Mouse (Mus musculus) MEL (cell line): ENCODE data around the gene Per3. TPM values are rescaled to one million over a fixed set of nuclear protein-coding genes. Genes with fewer than 3 reads are reported as not detected.

Source experiments
- DNase-seq: peaks from one replicate; pipeline ENCODE4 v3.0.0; 2011; ENCODE audit warnings: low read depth, low spot score
- H3K27ac ChIP-seq: 2 replicates; pipeline ENCODE4 v1.5.1; 2012; ENCODE audit warnings: low read depth, mild to moderate bottlenecking, control low read depth, low read length, moderate library complexity; ENCODE audit not compliant: control insufficient read depth
- H3K27me3 ChIP-seq, 2 experiments: fragments of 150-350 bp in 1 of 2; sonication (generic) in 1 of 2; 2 replicates each; pipeline ENCODE4 v1.6.1; 2012; ENCODE audit warnings: low read length in 2 of 2, mild to moderate bottlenecking in 2 of 2, improper control_type of control experiment in 1 of 2, moderate library complexity in 1 of 2; ENCODE audit not compliant: insufficient read depth in 2 of 2, control insufficient read depth in 1 of 2
- H3K36me3 ChIP-seq, 2 experiments: 2 replicates each; pipeline ENCODE4 v1.6.1; 2012 to 2014; ENCODE audit warnings: low read length in 2 of 2, improper control_type of control experiment in 1 of 2, inconsistent platforms in 1 of 2, mild to moderate bottlenecking in 1 of 2; ENCODE audit not compliant: insufficient read depth in 2 of 2, control insufficient read depth in 1 of 2
- H3K4me1 ChIP-seq, 2 experiments: fragments of 150-350 bp in 1 of 2; sonication (generic) in 1 of 2; 2 replicates each; pipeline ENCODE4 v1.6.1; 2012; ENCODE audit warnings: low read length in 2 of 2, improper control_type of control experiment in 1 of 2, mild to moderate bottlenecking in 1 of 2; ENCODE audit not compliant: insufficient read depth in 2 of 2, control insufficient read depth in 1 of 2
- H3K4me3 ChIP-seq, 2 experiments: fragments of 150-350 bp in 1 of 2; sonication (generic) in 1 of 2; 2 replicates each; pipeline ENCODE4 v1.5.1; 2012; ENCODE audit warnings: low read depth in 2 of 2, low read length in 2 of 2, mild to moderate bottlenecking in 2 of 2, moderate library complexity in 2 of 2, control low read depth in 1 of 2, improper control_type of control experiment in 1 of 2; ENCODE audit not compliant: control insufficient read depth in 1 of 2, insufficient read depth in 1 of 2
- H3K79me2 ChIP-seq: 2 replicates; pipeline ENCODE4 v1.6.1; 2012; ENCODE audit warnings: mild to moderate bottlenecking, low read length, moderate library complexity; ENCODE audit not compliant: control insufficient read depth, poor library complexity, insufficient read depth
- H3K9ac ChIP-seq: 2 replicates; pipeline ENCODE4 v1.6.1; 2012; ENCODE audit warnings: low read depth, mild to moderate bottlenecking, control low read depth, low read length, moderate library complexity; ENCODE audit not compliant: control insufficient read depth, poor library complexity, severe bottlenecking
- H3K9me3 ChIP-seq: fragments of 150-350 bp; sonication (generic); replicated peaks from 2 replicates; pipeline ENCODE4 v1.6.1; 2012; ENCODE audit warnings: mild to moderate bottlenecking, low read length, improper control_type of control experiment, moderate library complexity; ENCODE audit not compliant: insufficient read depth
- CHD2 ChIP-seq: IDR thresholded peaks from 2 replicates; pipeline ENCODE4 v1.6.1; 2011; ENCODE audit warnings: low read length, improper control_type of control experiment
- CTCF ChIP-seq, 3 experiments: IDR thresholded peaks in 2 of 3; conservative IDR thresholded peaks in 1 of 3; 2 replicates each; pipeline ENCODE4 v1.5.1; 2011 to 2012; ENCODE audit warnings: low read length in 3 of 3, low read depth in 2 of 3, mild to moderate bottlenecking in 2 of 3, improper control_type of control experiment in 1 of 3, inconsistent platforms in 1 of 3, mixed read lengths in 1 of 3, moderate library complexity in 1 of 3; ENCODE audit not compliant: control insufficient read depth in 1 of 3, insufficient read depth in 1 of 3, poor library complexity in 1 of 3, severe bottlenecking in 1 of 3
- E2F4 ChIP-seq: IDR thresholded peaks from 2 replicates; pipeline ENCODE4 v1.6.1; 2011; ENCODE audit warnings: low read depth, low read length, improper control_type of control experiment, borderline replicate concordance
- ELF1 ChIP-seq: IDR thresholded peaks from 2 replicates; pipeline ENCODE4 v1.6.1; 2014; ENCODE audit warnings: low read depth, mild to moderate bottlenecking, inconsistent platforms, low read length, improper control_type of control experiment, moderate library complexity
- ETS1 ChIP-seq: IDR thresholded peaks from 2 replicates; pipeline ENCODE4 v1.6.1; 2012; ENCODE audit warnings: low read depth, mild to moderate bottlenecking, inconsistent platforms, low read length, improper control_type of control experiment, moderate library complexity
- GABPA ChIP-seq: IDR thresholded peaks from 2 replicates; pipeline ENCODE4 v1.6.1; 2012; ENCODE audit warnings: low read depth, mild to moderate bottlenecking, inconsistent platforms, low read length, improper control_type of control experiment, moderate library complexity
- HCFC1 ChIP-seq: IDR thresholded peaks from 2 replicates; pipeline ENCODE4 v1.6.1; 2012; ENCODE audit warnings: low read depth, mild to moderate bottlenecking, inconsistent platforms, low read length, improper control_type of control experiment, moderate library complexity
- KAT2A ChIP-seq: conservative IDR thresholded peaks from 2 replicates; pipeline ENCODE4 v1.6.1; 2012; ENCODE audit warnings: low read depth, low read length, improper control_type of control experiment, inconsistent platforms
- MAFK ChIP-seq: IDR thresholded peaks from 2 replicates; pipeline ENCODE4 v1.6.1; 2011; ENCODE audit warnings: low read depth, mild to moderate bottlenecking, low read length, improper control_type of control experiment, borderline replicate concordance
- MAX ChIP-seq: IDR thresholded peaks from 2 replicates; pipeline ENCODE4 v1.6.1; 2011; ENCODE audit warnings: low read length, improper control_type of control experiment
- MAZ ChIP-seq: IDR thresholded peaks from 2 replicates; pipeline ENCODE4 v1.6.1; 2012; ENCODE audit warnings: low read depth, mild to moderate bottlenecking, inconsistent platforms, low read length, improper control_type of control experiment
- MXI1 ChIP-seq: IDR thresholded peaks from 2 replicates; pipeline ENCODE4 v1.6.1; 2011; ENCODE audit warnings: mild to moderate bottlenecking, low read depth, low read length, improper control_type of control experiment
- MYB ChIP-seq: IDR thresholded peaks from 2 replicates; pipeline ENCODE4 v1.6.1; 2011; ENCODE audit warnings: mild to moderate bottlenecking, low read depth, low read length, improper control_type of control experiment
- MYC ChIP-seq: IDR thresholded peaks from 2 replicates; pipeline ENCODE4 v1.6.1; 2011; ENCODE audit warnings: low read depth, mild to moderate bottlenecking, low read length, improper control_type of control experiment, moderate library complexity
- NELFE ChIP-seq: IDR thresholded peaks from 2 replicates; pipeline ENCODE4 v1.6.1; 2011; ENCODE audit warnings: low read depth, low read length, improper control_type of control experiment
- NRF1 ChIP-seq: IDR thresholded peaks from 2 replicates; pipeline ENCODE4 v1.6.1; 2014; ENCODE audit warnings: low read depth, mild to moderate bottlenecking, inconsistent platforms, low read length, improper control_type of control experiment, moderate library complexity; ENCODE audit not compliant: poor library complexity, insufficient read depth, severe bottlenecking
- POLR2A ChIP-seq, 2 experiments: IDR thresholded peaks; 2 replicates each; pipeline ENCODE4 v1.6.1; 2011 to 2012; ENCODE audit warnings: low read length in 2 of 2, mild to moderate bottlenecking in 2 of 2, control low read depth in 1 of 2, improper control_type of control experiment in 1 of 2, low read depth in 1 of 2, moderate library complexity in 1 of 2; ENCODE audit not compliant: control insufficient read depth in 1 of 2, insufficient read depth in 1 of 2, poor library complexity in 1 of 2
- POLR2AphosphoS2 ChIP-seq: IDR thresholded peaks from 2 replicates; pipeline ENCODE4 v1.6.1; 2011; ENCODE audit warnings: low read length, improper control_type of control experiment
- POLR2AphosphoS5 ChIP-seq: IDR thresholded peaks from 2 replicates; pipeline ENCODE4 v1.6.1; 2012; ENCODE audit warnings: low read depth, borderline replicate concordance, mild to moderate bottlenecking, inconsistent platforms, low read length, moderate library complexity, mixed read lengths
- RAD21 ChIP-seq: IDR thresholded peaks from 2 replicates; pipeline ENCODE4 v1.6.1; 2011; ENCODE audit warnings: mild to moderate bottlenecking, low read depth, low read length, improper control_type of control experiment
- RCOR1 ChIP-seq: IDR thresholded peaks from 2 replicates; pipeline ENCODE4 v1.6.1; 2012; ENCODE audit warnings: low read depth, mild to moderate bottlenecking, inconsistent platforms, low read length, improper control_type of control experiment
- SIN3A ChIP-seq: IDR thresholded peaks from 2 replicates; pipeline ENCODE4 v1.6.1; 2012; ENCODE audit warnings: low read length, improper control_type of control experiment, inconsistent platforms
- SMC3 ChIP-seq: IDR thresholded peaks from 2 replicates; pipeline ENCODE4 v1.6.1; 2011; ENCODE audit warnings: low read depth, low read length, improper control_type of control experiment
- TAL1 ChIP-seq: IDR thresholded peaks from 2 replicates; pipeline ENCODE4 v1.6.1; 2012; ENCODE audit warnings: mild to moderate bottlenecking, inconsistent platforms, low read length, moderate library complexity, mixed read lengths
- USF1 ChIP-seq: IDR thresholded peaks from 2 replicates; pipeline ENCODE4 v1.6.1; 2014; ENCODE audit warnings: low read depth, mild to moderate bottlenecking, inconsistent platforms, low read length, improper control_type of control experiment, moderate library complexity
- ZC3H11A ChIP-seq: IDR thresholded peaks from 2 replicates; pipeline ENCODE4 v1.6.1; 2012; ENCODE audit warnings: low read depth, mild to moderate bottlenecking, inconsistent platforms, low read length, improper control_type of control experiment
- ZKSCAN1 ChIP-seq: IDR thresholded peaks from 2 replicates; pipeline ENCODE4 v1.6.1; 2012; ENCODE audit warnings: low read depth, mild to moderate bottlenecking, inconsistent platforms, low read length, improper control_type of control experiment, moderate library complexity
- ZMIZ1 ChIP-seq: IDR thresholded peaks from 2 replicates; pipeline ENCODE4 v1.6.1; 2012; ENCODE audit warnings: low read depth, mild to moderate bottlenecking, inconsistent platforms, low read length, improper control_type of control experiment, moderate library complexity
- ZNF384 ChIP-seq: IDR thresholded peaks from 2 replicates; pipeline ENCODE4 v1.6.1; 2012; ENCODE audit warnings: low read depth, mild to moderate bottlenecking, inconsistent platforms, low read length, improper control_type of control experiment
- polyA plus RNA-seq, 2 experiments: library from polyadenylated mRNA; stranded (reverse) in 1 of 2; unstranded in 1 of 2; fragments of >175 nt in 1 of 2; fragments of >200 nt in 1 of 2; gene quantifications; 2 replicates each; pipeline versions ENCODE4 v1.2.1 to v1.2.4; 2012; ENCODE audit warnings: low replicate concordance in 2 of 2, low read depth in 1 of 2; ENCODE audit not compliant: insufficient read length in 2 of 2, insufficient read depth in 1 of 2, missing spikeins in 1 of 2
- total RNA-seq: library from RNA; depleted of rRNA; stranded (reverse); fragments of 300-350 nt; gene quantifications from 2 replicates; pipeline ENCODE4 v1.2.3, GENCODE M21; 2012

The Per3 gene
- total and polyA plus RNA-seq, 3 experiments: 3.1 to 4.5 TPM; not detected in 1

- Histone ChIP-seq H3K79me2 (no peaks in the 10 kb centered on the region), H3K4me3 (no peak overlapping the region), H3K9me3 (no peaks in the 10 kb centered on the region)
- TF ChIP-seq POLR2A (IDR thresholded peaks at IDR 0.05; ENCODE audit: control insufficient read depth in 1 of 2, insufficient read depth in 1 of 2, low read depth in 1 of 2, low read length in 2 of 2, poor library complexity in 1 of 2): no peak
- no peak for TF ChIP-seq RCOR1
- TF ChIP-seq POLR2AphosphoS5: no peak
- no peak for TF ChIP-seq CHD2
- TF ChIP-seq MAX: peak; percentile 86
- peak in 2 of 3 experiments; percentile 18 to 29; a peak in 1 of 6 replicates for TF ChIP-seq CTCF (IDR thresholded peaks at IDR 0.05 in 2 of 3, conservative IDR thresholded peaks at IDR 0.05 in 1 of 3; ENCODE audit: control insufficient read depth in 1 of 3, insufficient read depth in 1 of 3, low read depth in 2 of 3, low read length in 3 of 3, poor library complexity in 1 of 3, severe bottlenecking in 1 of 3)
- no peak for TF ChIP-seq GABPA
- no peak for TF ChIP-seq E2F4
- TF ChIP-seq ETS1: no peak
- TF ChIP-seq ZMIZ1: no peak
- no peak for TF ChIP-seq MAZ
- TF ChIP-seq ELF1: no peak
- TF ChIP-seq KAT2A: no peak
- TF ChIP-seq MYB: no peak
- no peak for TF ChIP-seq ZC3H11A
- TF ChIP-seq MXI1: peak; percentile 51; the same call in 1 of the 2 replicates
- TF ChIP-seq NELFE: no peak
- TF ChIP-seq MYC: peak; percentile 79
- TF ChIP-seq ZKSCAN1: no peak
- TF ChIP-seq TAL1: no peak
- no peak for TF ChIP-seq RAD21
- no peak for TF ChIP-seq POLR2AphosphoS2
- TF ChIP-seq SMC3: no peak
- no peak for TF ChIP-seq HCFC1
- TF ChIP-seq NRF1: no peak
- TF ChIP-seq ZNF384: no peak
- no peak for TF ChIP-seq USF1
- TF ChIP-seq SIN3A: no peak
- no peak for TF ChIP-seq MAFK
- TF ChIP-seq, all 39 proteins: peak for 4
- no peak overlapping the region for H3K27ac ChIP-seq
- DNase-seq: peak; percentile 39
- H3K9ac ChIP-seq: no peak overlapping the region
- H3K27me3 ChIP-seq: peaks cover 0 to 4% of the 10 kb centered on the region in 2 experiments; a peak in 1 of 4 replicates
- no peaks in the 10 kb centered on the region; a peak in 1 of 4 replicates for H3K36me3 ChIP-seq
- no peaks in the 10 kb centered on the region for H3K4me1 ChIP-seq
Observed at GRCm38 (mm10) chr4:151068751-151069150, 24.3 kb upstream of the Per3 start.
